Mouse (Mus musculus): Measurements from ENCODE around the gene Sema3e. TPM values are rescaled to one million over a fixed set of nuclear protein-coding genes. Genes with fewer than 3 reads are reported as not detected.

Sema3e gene
- polyA plus RNA-seq, 1 experiment from 2014 or later: 0.36 TPM

GRCm38 (mm10) chr5:14135929-14136328, 110.9 kb downstream of the Sema3e start:
- ATAC-seq (ENCODE audit: insufficient number of reproducible peaks, low FRiP score, low TSS enrichment, low read depth): no peak
- no peak overlapping the region for H3K4me3 ChIP-seq (ENCODE audit: low read depth, low read length)
- no peak overlapping the region for H3K27ac ChIP-seq (replicated peaks; ENCODE audit: low read depth, low read length)
- DNase-seq (ENCODE audit: low spot score): no peak
- no peaks in the 10 kb centered on the region for H3K27me3 ChIP-seq (ENCODE audit: control insufficient read depth, insufficient read depth, low read length)
- no peaks in the 10 kb centered on the region for H3K4me1 ChIP-seq (ENCODE audit: control insufficient read depth, insufficient read depth, low read length)
- H3K4me2 ChIP-seq (ENCODE audit: low read depth, severe bottlenecking): no peak overlapping the region
- no peaks in the 10 kb centered on the region for H3K36me3 ChIP-seq (ENCODE audit: control insufficient read depth, insufficient read depth, low read length)
- 33% methylated on average over 8 of the region's 8 CpGs for WGBS
- no peaks in the 10 kb centered on the region for H3K9me3 ChIP-seq (ENCODE audit: control insufficient read depth, low read length)
- H3K9ac ChIP-seq (ENCODE audit: low read length): no peak overlapping the region

- DNase-seq (ENCODE audit: low spot score) (no peak), ATAC-seq (ENCODE audit: insufficient number of reproducible peaks, low FRiP score, low TSS enrichment, low read depth) (no peak)
- Histone ChIP-seq H3K27me3 (ENCODE audit: control insufficient read depth, insufficient read depth, low read length) (no peaks in the 10 kb centered on the region), H3K27ac (replicated peaks; ENCODE audit: low read depth, low read length) (no peak overlapping the region), H3K4me1 (ENCODE audit: control insufficient read depth, insufficient read depth, low read length) (no peaks in the 10 kb centered on the region), H3K36me3 (ENCODE audit: control insufficient read depth, insufficient read depth, low read length) (no peaks in the 10 kb centered on the region), H3K4me2 (ENCODE audit: low read depth, severe bottlenecking) (no peak overlapping the region), H3K4me3 (ENCODE audit: low read depth, low read length) (no peak overlapping the region), H3K9ac (ENCODE audit: low read length) (no peak overlapping the region), H3K9me3 (ENCODE audit: control insufficient read depth, low read length) (no peaks in the 10 kb centered on the region)
- 90% methylated on average over 1 of the region's 1 CpGs for WGBS
Measured at GRCm38 (mm10) chr5:14138725-14139124, 113.6 kb downstream of the Sema3e start.

GRCm38 (mm10) chr5:14162579-14162978, 137.5 kb downstream of the Sema3e start:
- Histone ChIP-seq H3K4me3 (ENCODE audit: low read depth, low read length) (no peak overlapping the region), H3K9me3 (ENCODE audit: control insufficient read depth, low read length) (no peaks in the 10 kb centered on the region), H3K27me3 (ENCODE audit: control insufficient read depth, insufficient read depth, low read length) (no peaks in the 10 kb centered on the region), H3K4me1 (ENCODE audit: control insufficient read depth, insufficient read depth, low read length) (no peaks in the 10 kb centered on the region), H3K36me3 (ENCODE audit: control insufficient read depth, insufficient read depth, low read length) (no peaks in the 10 kb centered on the region), H3K27ac (replicated peaks; ENCODE audit: low read depth, low read length) (no peak overlapping the region), H3K4me2 (ENCODE audit: low read depth, severe bottlenecking) (no peak overlapping the region), H3K9ac (ENCODE audit: low read length) (no peak overlapping the region)
- WGBS: 90% methylated on average over 5 of the region's 5 CpGs
- no peak for ATAC-seq (ENCODE audit: insufficient number of reproducible peaks, low FRiP score, low TSS enrichment, low read depth)
- DNase-seq (ENCODE audit: low spot score): no peak

- H3K4me1 ChIP-seq (ENCODE audit: control insufficient read depth, insufficient read depth, low read length): no peaks in the 10 kb centered on the region
- ATAC-seq (ENCODE audit: insufficient number of reproducible peaks, low FRiP score, low TSS enrichment, low read depth): no peak
- no peak overlapping the region for H3K4me3 ChIP-seq (ENCODE audit: low read depth, low read length)
- H3K27ac ChIP-seq (replicated peaks; ENCODE audit: low read depth, low read length): no peak overlapping the region
- no peaks in the 10 kb centered on the region for H3K36me3 ChIP-seq (ENCODE audit: control insufficient read depth, insufficient read depth, low read length)
- no peaks in the 10 kb centered on the region for H3K9me3 ChIP-seq (ENCODE audit: control insufficient read depth, low read length)
- no peak overlapping the region for H3K4me2 ChIP-seq (ENCODE audit: low read depth, severe bottlenecking)
- H3K27me3 ChIP-seq (ENCODE audit: control insufficient read depth, insufficient read depth, low read length): no peaks in the 10 kb centered on the region
- DNase-seq (ENCODE audit: low spot score): no peak
- H3K9ac ChIP-seq (ENCODE audit: low read length): no peak overlapping the region
- 86% methylated on average over 3 of the region's 3 CpGs for WGBS
Measured at GRCm38 (mm10) chr5:14163280-14163679, 138.2 kb downstream of the Sema3e start.

- Histone ChIP-seq H3K9ac (ENCODE audit: low read length) (no peak overlapping the region), H3K27me3 (ENCODE audit: control insufficient read depth, insufficient read depth, low read length) (no peaks in the 10 kb centered on the region), H3K9me3 (ENCODE audit: control insufficient read depth, low read length) (no peaks in the 10 kb centered on the region), H3K4me2 (ENCODE audit: low read depth, severe bottlenecking) (no peak overlapping the region), H3K4me1 (ENCODE audit: control insufficient read depth, insufficient read depth, low read length) (no peaks in the 10 kb centered on the region), H3K4me3 (ENCODE audit: low read depth, low read length) (no peak overlapping the region), H3K27ac (replicated peaks; ENCODE audit: low read depth, low read length) (no peak overlapping the region), H3K36me3 (ENCODE audit: control insufficient read depth, insufficient read depth, low read length) (no peaks in the 10 kb centered on the region)
- ATAC-seq (ENCODE audit: insufficient number of reproducible peaks, low FRiP score, low TSS enrichment, low read depth): no peak
- WGBS: 64% methylated on average over 3 of the region's 3 CpGs
- no peak for DNase-seq (ENCODE audit: low spot score)
Measured at GRCm38 (mm10) chr5:14167776-14168175, 142.7 kb downstream of the Sema3e start.

GRCm38 (mm10) chr5:14173355-14174183, 148.5 kb downstream of the Sema3e start:
- no peak overlapping the region for H3K27ac ChIP-seq (replicated peaks; ENCODE audit: low read depth, low read length)
- H3K9ac ChIP-seq (ENCODE audit: low read length): no peak overlapping the region
- DNase-seq (ENCODE audit: low spot score) (no peak), ATAC-seq (ENCODE audit: insufficient number of reproducible peaks, low FRiP score, low TSS enrichment, low read depth) (no peak)
- no peak overlapping the region for H3K4me2 ChIP-seq (ENCODE audit: low read depth, severe bottlenecking)
- no peak overlapping the region for H3K4me3 ChIP-seq (ENCODE audit: low read depth, low read length)
- WGBS: 89% methylated on average over 10 of the region's 10 CpGs
- H3K36me3 ChIP-seq (ENCODE audit: control insufficient read depth, insufficient read depth, low read length): no peaks in the 10 kb centered on the region
- no peaks in the 10 kb centered on the region for H3K27me3 ChIP-seq (ENCODE audit: control insufficient read depth, insufficient read depth, low read length)
- no peaks in the 10 kb centered on the region for H3K9me3 ChIP-seq (ENCODE audit: control insufficient read depth, low read length)
- no peaks in the 10 kb centered on the region for H3K4me1 ChIP-seq (ENCODE audit: control insufficient read depth, insufficient read depth, low read length)

- no peak overlapping the region for H3K9ac ChIP-seq (ENCODE audit: low read length)
- no peak overlapping the region for H3K27ac ChIP-seq (replicated peaks; ENCODE audit: low read depth, low read length)
- H3K4me1 ChIP-seq (ENCODE audit: control insufficient read depth, insufficient read depth, low read length): no peaks in the 10 kb centered on the region
- WGBS: 88% methylated on average over 10 of the region's 10 CpGs
- H3K9me3 ChIP-seq (ENCODE audit: control insufficient read depth, low read length): no peaks in the 10 kb centered on the region
- H3K4me2 ChIP-seq (ENCODE audit: low read depth, severe bottlenecking): no peak overlapping the region
- no peak overlapping the region for H3K4me3 ChIP-seq (ENCODE audit: low read depth, low read length)
- no peak for DNase-seq (ENCODE audit: low spot score)
- no peak for ATAC-seq (ENCODE audit: insufficient number of reproducible peaks, low FRiP score, low TSS enrichment, low read depth)
- no peaks in the 10 kb centered on the region for H3K36me3 ChIP-seq (ENCODE audit: control insufficient read depth, insufficient read depth, low read length)
- H3K27me3 ChIP-seq (ENCODE audit: control insufficient read depth, insufficient read depth, low read length): no peaks in the 10 kb centered on the region
Measured at GRCm38 (mm10) chr5:14180571-14180970, 155.5 kb downstream of the Sema3e start.

- DNase-seq (ENCODE audit: low spot score): no peak
Measured at GRCm38 (mm10) chr5:14182156-14182555, 157.1 kb downstream of the Sema3e start.

More at GRCm38 (mm10) chr5:14182156-14182555, 157.1 kb downstream of the Sema3e start:
- no peak for ATAC-seq (ENCODE audit: insufficient number of reproducible peaks, low FRiP score, low TSS enrichment, low read depth)
- no peak overlapping the region for H3K4me3 ChIP-seq (ENCODE audit: low read depth, low read length)
- H3K9me3 ChIP-seq (ENCODE audit: control insufficient read depth, low read length): no peaks in the 10 kb centered on the region
- no peaks in the 10 kb centered on the region for H3K36me3 ChIP-seq (ENCODE audit: control insufficient read depth, insufficient read depth, low read length)
- no peaks in the 10 kb centered on the region for H3K27me3 ChIP-seq (ENCODE audit: control insufficient read depth, insufficient read depth, low read length)
- 90% methylated on average over 11 of the region's 11 CpGs for WGBS
- H3K27ac ChIP-seq (replicated peaks; ENCODE audit: low read depth, low read length): no peak overlapping the region
- no peak overlapping the region for H3K4me2 ChIP-seq (ENCODE audit: low read depth, severe bottlenecking)
- no peak overlapping the region for H3K9ac ChIP-seq (ENCODE audit: low read length)
- no peaks in the 10 kb centered on the region for H3K4me1 ChIP-seq (ENCODE audit: control insufficient read depth, insufficient read depth, low read length)
